Mouse (Mus musculus) adrenal gland, postnatal 4 days (tissue): ENCODE data around the gene Nudt22. TPM values are rescaled to one million over a fixed set of nuclear protein-coding genes. Genes with fewer than 3 reads are reported as not detected.

Source experiments
- DNase-seq, 2 experiments: peaks; one replicate each; pipeline ENCODE4 v3.0.0; 2021 to 2022; ENCODE audit warnings: low spot score in 2 of 2, mixed read lengths in 2 of 2
- long read RNA-seq, 2 experiments: library from polyadenylated mRNA; stranded (forward); transcript quantifications; one replicate each; pipeline ENCODE4 v2.0.0; 2021
- total RNA-seq, 2 experiments: library from RNA; stranded (reverse); gene quantifications; 2 replicates each; pipeline ENCODE4 v1.2.3; 2021

The Nudt22 gene
- total RNA-seq: 10 to 100 TPM; 47.8 TPM
- long read RNA-seq, experiment 1, transcript Nudt22-201 (6 exons, 1,000 nt): major isoform, 20 of 27 reads
- long read RNA-seq, experiment 1, partial matches to known transcripts: 4 of 27 reads
- long read RNA-seq, experiment 1, other reads (novel, unspliced or antisense): 0 of 27 reads
- long read RNA-seq, experiment 2, transcript Nudt22-201 (6 exons, 1,000 nt): major isoform, 45 of 59 reads
- long read RNA-seq, experiment 2, partial matches to known transcripts: 8 of 59 reads
- long read RNA-seq, experiment 2, other reads (novel, unspliced or antisense): 4 of 59 reads

- DNase-seq: peak; percentile 69 to 82
Measured at GRCm38 (mm10) chr19:6996006-6996405, at the start of gene Nudt22, which contains the start of gene Trpt1. Gene Nudt22 (minus strand): TSS chr19:6996117. Gene Trpt1 (plus strand): TSS chr19:6996131.

- DNase-seq: no peak
Measured at GRCm38 (mm10) chr19:7044706-7045105, 48.8 kb upstream of the Nudt22 start.

DNA sequence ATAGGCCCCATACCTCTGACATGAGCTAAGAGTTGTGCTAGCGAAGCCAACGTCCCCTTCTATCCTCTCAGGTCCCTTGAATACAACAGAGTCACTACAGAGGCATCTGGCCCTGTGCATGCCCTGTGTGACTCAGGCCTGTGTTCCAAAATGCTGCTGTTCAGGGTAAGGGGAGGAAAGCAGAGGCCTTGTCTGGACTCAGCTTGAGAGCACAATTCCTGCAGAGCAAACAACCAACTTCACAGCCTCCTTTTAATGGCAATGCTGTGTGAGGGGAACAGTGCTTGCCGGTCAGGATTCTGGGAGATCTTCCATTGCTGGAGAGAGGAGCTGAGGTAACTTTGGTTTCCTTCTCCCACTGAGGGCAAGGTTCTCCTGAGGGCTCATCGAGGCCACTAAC, 48.4 kb upstream of the Nudt22 start:
- no peak for DNase-seq

DNA sequence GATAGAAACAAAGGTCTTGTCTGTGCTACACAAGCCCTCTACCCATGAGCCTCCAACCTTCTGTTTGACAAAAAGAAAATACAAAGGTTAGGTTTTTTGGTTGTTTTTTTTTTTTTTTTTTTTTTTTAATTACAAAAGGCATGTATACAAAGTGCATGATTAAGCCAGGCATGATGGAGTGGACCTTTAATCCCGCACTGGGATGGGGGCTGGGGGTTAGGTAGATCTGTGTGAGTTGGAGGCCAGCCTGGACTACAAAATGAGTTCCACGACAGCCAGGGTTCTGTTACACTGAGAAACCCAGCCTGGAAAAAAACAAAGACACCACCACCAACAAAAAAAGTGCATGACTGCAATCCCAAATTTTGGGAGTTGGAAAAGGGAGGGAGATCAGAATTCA, 45.3 kb upstream of the Nudt22 start:
- no peak for DNase-seq

DNA sequence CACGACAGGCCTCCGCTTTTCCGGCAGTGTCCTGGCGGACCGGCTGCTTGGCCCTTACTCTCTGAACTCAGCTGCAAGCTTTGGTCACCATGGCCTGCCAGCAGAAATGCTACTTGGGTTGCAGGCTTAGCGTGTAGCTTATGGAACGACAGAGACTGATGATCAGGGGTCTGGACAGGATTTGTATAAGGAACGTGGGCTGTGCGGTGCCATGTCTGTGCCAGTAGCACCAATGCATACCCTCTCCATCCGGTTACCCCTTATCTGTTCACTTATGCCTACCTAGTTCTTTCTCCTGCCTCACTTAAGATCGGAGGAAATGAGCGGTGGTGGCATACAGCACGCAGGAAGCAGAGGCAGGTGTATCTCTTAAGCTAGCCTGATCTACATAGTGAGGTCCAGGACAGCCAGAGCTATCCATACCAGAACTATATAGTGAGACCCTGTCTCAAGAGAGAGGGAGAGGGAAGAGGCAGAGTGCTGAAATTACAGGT, 44.8 kb upstream of the Nudt22 start:
- DNase-seq: peak in 1 of 2 experiments; percentile 22

GRCm38 (mm10) chr19:7039841-7040636, 44.1 kb upstream of the Nudt22 start, which contains the start of gene Stip1:
Gene Stip1 (minus strand): TSS chr19:7039967.
- DNase-seq: peak; percentile 88 to 95

DNA sequence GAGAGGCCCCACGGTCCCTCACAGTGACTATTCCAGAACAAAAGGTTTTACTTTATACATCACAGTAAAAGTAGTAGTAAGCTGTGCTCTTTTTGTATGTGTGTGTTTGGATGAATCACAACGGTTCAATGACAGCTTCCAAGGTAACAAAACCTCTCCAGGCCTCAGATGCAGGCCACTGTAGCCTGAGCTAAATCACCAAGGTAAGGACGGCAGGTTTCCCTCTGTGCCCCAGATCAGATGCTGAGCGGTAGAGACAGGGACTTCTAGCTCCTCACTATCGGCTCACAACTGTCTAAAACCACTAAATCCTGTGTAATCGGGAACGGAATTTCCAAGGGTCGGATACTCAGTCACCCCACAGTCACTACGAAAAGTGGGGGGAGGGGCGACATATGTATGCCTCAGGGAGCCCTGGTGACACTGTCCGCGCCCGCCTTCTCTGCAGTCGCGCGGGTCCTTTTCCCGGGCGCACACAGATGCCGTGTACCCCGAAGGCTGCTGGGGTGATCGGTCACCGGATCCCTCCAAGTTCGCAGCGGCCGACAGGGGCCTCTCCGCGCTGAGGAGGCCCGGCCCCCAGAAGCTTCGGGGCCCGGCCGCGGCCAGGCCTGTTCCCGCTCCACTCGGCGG, 43.3 kb upstream of the Nudt22 start:
- peak in 1 of 2 experiments; percentile 39 for DNase-seq

DNA sequence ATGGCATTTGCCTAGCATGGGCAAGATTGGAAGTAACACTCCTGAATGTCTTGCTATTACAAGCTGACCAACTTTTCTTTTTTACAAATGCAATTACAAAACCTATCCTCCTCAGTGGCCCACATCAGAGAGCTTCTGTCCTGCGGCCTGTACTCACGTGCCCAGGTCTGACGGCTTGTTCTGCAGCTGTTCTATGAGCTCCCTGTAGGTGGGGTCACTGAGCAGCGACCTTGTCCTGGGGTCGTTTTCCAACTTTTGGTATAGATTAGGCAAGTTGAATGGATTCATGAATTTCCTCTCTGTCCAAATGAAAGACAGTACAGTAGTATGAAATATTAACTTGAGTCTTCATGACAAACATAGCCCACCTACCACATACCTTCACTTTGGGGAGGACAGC, 38.1 kb upstream of the Nudt22 start:
- no peak for DNase-seq

DNA sequence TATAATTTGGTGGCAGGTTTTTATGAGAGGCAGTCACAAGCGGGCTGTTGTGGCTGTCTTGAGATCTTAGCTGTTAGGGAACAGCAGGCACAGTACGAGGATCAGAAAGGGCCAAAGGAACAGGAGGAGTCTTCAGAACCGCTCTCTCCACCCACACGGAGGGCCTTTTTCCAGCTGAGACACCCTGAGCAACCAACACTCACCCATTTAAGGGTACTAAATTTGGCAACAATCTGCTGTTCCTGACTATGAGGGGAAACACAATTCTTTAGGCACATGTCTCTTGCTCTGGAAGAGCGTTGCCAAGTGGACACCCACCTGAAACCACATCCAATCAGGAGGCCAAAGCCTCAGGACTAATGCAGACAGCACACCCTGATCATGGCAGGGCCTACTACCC, 33.6 kb upstream of the Nudt22 start:
- no peak for DNase-seq

DNA sequence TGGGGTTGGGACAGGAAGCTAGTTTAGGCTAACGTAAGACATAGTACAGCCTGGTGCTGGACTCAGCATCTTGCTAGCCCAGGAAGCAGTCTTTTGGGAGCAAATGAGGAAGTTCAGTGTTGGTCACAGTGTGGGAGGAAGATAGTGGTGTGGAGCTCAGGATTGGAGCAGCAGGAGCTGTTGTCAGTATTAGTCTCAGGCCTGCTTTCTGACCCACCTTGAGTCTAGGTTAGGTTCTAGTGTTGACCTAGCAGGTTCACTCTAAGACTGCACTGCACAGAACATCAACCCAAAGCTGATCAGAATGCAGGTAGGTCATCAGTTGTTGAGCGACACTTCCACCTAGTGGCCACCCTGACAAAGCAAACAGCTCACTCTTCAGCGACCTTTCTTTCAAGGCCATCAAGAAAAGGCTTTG, 24.3 kb upstream of the Nudt22 start:
- DNase-seq: no peak

- no peak for DNase-seq
Measured at GRCm38 (mm10) chr19:7019191-7019590, 23.3 kb upstream of the Nudt22 start, which contains the start of gene Fermt3. Gene Fermt3 (minus strand): TSS chr19:7019469.

DNA sequence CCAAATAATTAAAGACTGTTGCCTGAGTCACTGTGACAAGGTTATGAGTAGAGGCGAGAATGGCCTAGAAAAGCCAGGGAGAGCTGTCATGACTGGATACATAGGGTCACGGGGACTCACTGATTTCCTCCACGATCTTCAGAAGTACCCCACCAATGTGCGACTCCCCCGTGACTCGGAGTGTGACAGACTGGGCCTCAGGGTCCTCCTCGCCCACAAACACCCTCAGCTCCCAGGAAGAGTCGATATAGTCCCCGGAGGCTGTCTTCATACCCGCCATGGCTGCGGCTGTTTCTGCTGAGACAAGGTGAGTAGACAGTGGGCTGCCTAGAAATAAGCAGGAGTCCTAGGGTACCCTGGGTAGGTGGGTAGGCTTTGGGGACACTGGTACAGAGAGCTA, 22.6 kb upstream of the Nudt22 start:
- no peak for DNase-seq

- DNase-seq: no peak
Measured at GRCm38 (mm10) chr19:7017541-7018457, 21.9 kb upstream of the Nudt22 start.

GRCm38 (mm10) chr19:7014481-7015135, 18.7 kb upstream of the Nudt22 start:
- no peak for DNase-seq

DNA sequence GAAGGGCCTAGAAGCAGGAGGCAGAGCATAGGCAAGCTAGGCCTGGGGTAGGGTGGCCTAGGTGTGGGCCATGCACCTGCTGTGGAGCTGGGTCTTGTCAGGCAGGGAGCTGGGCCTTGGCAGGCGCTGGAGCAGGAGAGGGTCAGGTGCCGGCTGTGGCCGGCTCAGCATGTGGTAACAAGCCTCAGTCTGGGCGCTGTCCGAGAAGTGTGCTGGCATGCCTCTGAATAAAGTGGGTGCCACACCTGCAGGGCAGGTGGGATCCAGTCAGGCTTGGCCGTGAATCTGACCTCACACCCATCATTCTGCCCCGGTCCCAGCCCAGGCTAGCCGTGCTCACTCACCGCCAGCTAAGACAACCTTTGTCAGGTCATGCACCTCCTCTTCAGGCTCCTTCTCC, 18.1 kb upstream of the Nudt22 start:
- no peak for DNase-seq

DNA sequence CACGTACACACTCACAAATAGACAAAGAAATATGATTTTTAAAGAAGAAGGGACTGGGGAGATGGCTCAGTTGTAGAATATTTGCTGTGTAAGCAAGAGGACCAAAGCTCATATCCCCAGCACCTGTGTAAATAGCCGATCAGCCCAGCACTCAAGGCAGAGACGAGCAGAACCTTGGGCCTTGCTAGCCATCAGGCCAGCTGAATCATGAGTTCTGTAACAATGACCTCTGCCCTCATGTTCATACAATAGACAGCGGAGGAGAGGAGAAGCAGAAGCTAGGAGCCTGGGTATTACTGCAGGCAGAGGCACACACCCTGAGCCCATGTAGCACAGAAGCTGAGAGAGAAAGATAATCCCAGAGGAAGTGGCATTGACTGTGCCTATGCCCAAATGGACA, 16.5 kb upstream of the Nudt22 start:
- no peak for DNase-seq

- no peak for DNase-seq
Measured at GRCm38 (mm10) chr19:7006892-7007593, 11.1 kb upstream of the Nudt22 start.

- no peak for DNase-seq
Measured at GRCm38 (mm10) chr19:6999360-7000063, 3.6 kb upstream of the Nudt22 start.
